Mouse (Mus musculus): ENCODE measurements around the gene Ccdc187. TPM values are rescaled to one million over a fixed set of nuclear protein-coding genes. Genes with fewer than 3 reads are reported as not detected.

Gene Ccdc187
- polyA plus RNA-seq, 1 experiment = not detected

- TF ChIP-seq MAX (IDR thresholded peaks at IDR 0.05) (peak; percentile 12), CTCF (IDR thresholded peaks at IDR 0.05; ENCODE audit: control insufficient read depth, insufficient read depth, insufficient read length) (no peak)
- H3K36me3 ChIP-seq (ENCODE audit: control insufficient read depth, insufficient read depth) = no peaks in the 10 kb centered on the region
- H3K79me2 ChIP-seq (ENCODE audit: control insufficient read depth, insufficient read depth) = peaks cover 31% of the 10 kb centered on the region
- peak within 1 kb of the TSS; percentile 65 for H3K4me3 ChIP-seq (ENCODE audit: insufficient read depth, poor library complexity, severe bottlenecking)
- H3ac ChIP-seq (ENCODE audit: control insufficient read depth, insufficient read length, low read depth) = peak within 1 kb of the TSS; percentile 74
- H3K79me3 ChIP-seq (ENCODE audit: low read depth) = peaks cover 2% of the 10 kb centered on the region
- no peaks in the 10 kb centered on the region for H3K27me3 ChIP-seq (ENCODE audit: control insufficient read depth, insufficient read depth, insufficient read length)
Observed at GRCm38 (mm10) chr2:26315072-26315924, 20.9 kb upstream of the Ccdc187 start, which contains the start of gene Gpsm1. Gene Gpsm1, plus strand, starts transcription at chr2:26315515.

- Histone ChIP-seq H3K36me3 (ENCODE audit: control insufficient read depth, insufficient read depth) (no peaks in the 10 kb centered on the region), H3K27me3 (ENCODE audit: control insufficient read depth, insufficient read depth, insufficient read length) (no peaks in the 10 kb centered on the region), H3K79me2 (ENCODE audit: control insufficient read depth, insufficient read depth) (peaks cover 29% of the 10 kb centered on the region), H3K4me3 (ENCODE audit: insufficient read depth, poor library complexity, severe bottlenecking) (peak overlapping the region; percentile 65), H3K79me3 (ENCODE audit: low read depth) (peaks cover 2% of the 10 kb centered on the region), H3ac (ENCODE audit: control insufficient read depth, insufficient read length, low read depth) (no peak overlapping the region)
- no peak for TF ChIP-seq USF1 (IDR thresholded peaks at IDR 0.05; ENCODE audit: low read depth)
- TF ChIP-seq MYOD1 (IDR thresholded peaks at IDR 0.05; ENCODE audit: control insufficient read depth, insufficient read length, low read depth) = no peak
- TF ChIP-seq FOSL1 (IDR thresholded peaks at IDR 0.05; ENCODE audit: insufficient read depth, low read length, poor library complexity, severe bottlenecking) = no peak
- TF ChIP-seq CEBPB (IDR thresholded peaks at IDR 0.05; ENCODE audit: low read depth) = no peak
- TF ChIP-seq MAX (IDR thresholded peaks at IDR 0.05) = no peak
- TF ChIP-seq MYOG (IDR thresholded peaks at IDR 0.05; ENCODE audit: control insufficient read depth, extremely low read depth, insufficient read length) = no peak
- no peak for TF ChIP-seq CTCF (IDR thresholded peaks at IDR 0.05; ENCODE audit: control insufficient read depth, insufficient read depth, insufficient read length)
Observed at GRCm38 (mm10) chr2:26314281-26315071, 20.1 kb upstream of the Ccdc187 start.

- H3K27me3 ChIP-seq (ENCODE audit: control insufficient read depth, insufficient read depth, insufficient read length) = no peaks in the 10 kb centered on the region
- peaks cover 2% of the 10 kb centered on the region for H3K79me3 ChIP-seq (ENCODE audit: low read depth)
- no peak overlapping the region for H3ac ChIP-seq (ENCODE audit: control insufficient read depth, insufficient read length, low read depth)
- no peak overlapping the region for H3K4me3 ChIP-seq (ENCODE audit: insufficient read depth, poor library complexity, severe bottlenecking)
- H3K36me3 ChIP-seq (ENCODE audit: control insufficient read depth, insufficient read depth) = no peaks in the 10 kb centered on the region
- no peak for TF ChIP-seq MAX (IDR thresholded peaks at IDR 0.05)
- no peak for TF ChIP-seq CEBPB (IDR thresholded peaks at IDR 0.05; ENCODE audit: low read depth)
- no peak for TF ChIP-seq FOSL1 (IDR thresholded peaks at IDR 0.05; ENCODE audit: insufficient read depth, low read length, poor library complexity, severe bottlenecking)
- TF ChIP-seq MYOD1 (IDR thresholded peaks at IDR 0.05; ENCODE audit: control insufficient read depth, insufficient read length, low read depth) = no peak
- TF ChIP-seq MYOG (IDR thresholded peaks at IDR 0.05; ENCODE audit: control insufficient read depth, extremely low read depth, insufficient read length) = no peak
- no peak for TF ChIP-seq CTCF (IDR thresholded peaks at IDR 0.05; ENCODE audit: control insufficient read depth, insufficient read depth, insufficient read length)
- no peak for TF ChIP-seq USF1 (IDR thresholded peaks at IDR 0.05; ENCODE audit: low read depth)
- peaks cover 21% of the 10 kb centered on the region for H3K79me2 ChIP-seq (ENCODE audit: control insufficient read depth, insufficient read depth)
Observed at GRCm38 (mm10) chr2:26313394-26313793, 19.0 kb upstream of the Ccdc187 start.

GRCm38 (mm10) chr2:26312812-26313211 is 18.5 kb upstream of the Ccdc187 start:
- no peaks in the 10 kb centered on the region for H3K27me3 ChIP-seq (ENCODE audit: control insufficient read depth, insufficient read depth, insufficient read length)
- H3ac ChIP-seq (ENCODE audit: control insufficient read depth, insufficient read length, low read depth) = no peak overlapping the region
- peaks cover 16% of the 10 kb centered on the region for H3K79me2 ChIP-seq (ENCODE audit: control insufficient read depth, insufficient read depth)
- H3K4me3 ChIP-seq (ENCODE audit: insufficient read depth, poor library complexity, severe bottlenecking) = no peak overlapping the region
- H3K36me3 ChIP-seq (ENCODE audit: control insufficient read depth, insufficient read depth) = no peaks in the 10 kb centered on the region
- H3K79me3 ChIP-seq (ENCODE audit: low read depth) = peaks cover 2% of the 10 kb centered on the region
- no peak for TF ChIP-seq MYOD1 (IDR thresholded peaks at IDR 0.05; ENCODE audit: control insufficient read depth, insufficient read length, low read depth)
- TF ChIP-seq MAX (IDR thresholded peaks at IDR 0.05) = no peak
- no peak for TF ChIP-seq MYOG (IDR thresholded peaks at IDR 0.05; ENCODE audit: control insufficient read depth, extremely low read depth, insufficient read length)
- no peak for TF ChIP-seq FOSL1 (IDR thresholded peaks at IDR 0.05; ENCODE audit: insufficient read depth, low read length, poor library complexity, severe bottlenecking)
- no peak for TF ChIP-seq CTCF (IDR thresholded peaks at IDR 0.05; ENCODE audit: control insufficient read depth, insufficient read depth, insufficient read length)
- TF ChIP-seq USF1 (IDR thresholded peaks at IDR 0.05; ENCODE audit: low read depth) = no peak
- TF ChIP-seq CEBPB (IDR thresholded peaks at IDR 0.05; ENCODE audit: low read depth) = no peak

- Histone ChIP-seq H3K36me3 (ENCODE audit: control insufficient read depth, insufficient read depth) (no peaks in the 10 kb centered on the region), H3K4me3 (ENCODE audit: insufficient read depth, poor library complexity, severe bottlenecking) (no peak overlapping the region), H3K79me2 (ENCODE audit: control insufficient read depth, insufficient read depth) (peaks cover 7% of the 10 kb centered on the region), H3K27me3 (ENCODE audit: control insufficient read depth, insufficient read depth, insufficient read length) (no peaks in the 10 kb centered on the region), H3K79me3 (ENCODE audit: low read depth) (no peaks in the 10 kb centered on the region), H3ac (ENCODE audit: control insufficient read depth, insufficient read length, low read depth) (no peak overlapping the region)
- TF ChIP-seq CTCF (IDR thresholded peaks at IDR 0.05; ENCODE audit: control insufficient read depth, insufficient read depth, insufficient read length) = no peak
Observed at GRCm38 (mm10) chr2:26311936-26312335, 17.6 kb upstream of the Ccdc187 start.

All from C2C12 (cell line).